Mouse (Mus musculus): Measurements from ENCODE around the gene Tsc22d1. TPM values are rescaled to one million over a fixed set of nuclear protein-coding genes. Genes with fewer than 3 reads are reported as not detected.

Gene Tsc22d1
- total RNA-seq, 2 experiments from 2014 or later, result 75.8 to 116 TPM

DNA sequence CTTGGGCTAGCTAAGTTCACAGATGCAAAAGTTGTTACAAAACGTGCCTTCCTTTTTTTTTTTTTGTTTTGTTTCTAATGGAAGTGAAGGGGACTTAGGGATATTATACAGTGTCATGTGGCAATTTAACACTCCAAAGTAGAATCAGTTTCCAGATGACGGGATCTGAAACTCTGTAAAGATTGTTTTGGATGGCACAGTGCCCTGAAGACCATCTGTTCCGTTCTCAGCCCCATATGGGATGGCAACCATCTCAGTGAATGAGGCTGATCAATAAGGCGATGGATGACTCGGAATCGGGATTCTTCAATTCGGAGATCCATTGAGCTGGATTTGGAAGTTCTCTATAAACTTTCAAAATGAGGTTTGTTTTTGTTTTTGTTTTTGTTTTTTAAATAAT, 17.6 kb downstream of the Tsc22d1 start:
- ATAC-seq (replicated peaks; ENCODE audit: low FRiP score, low TSS enrichment, poor library complexity, severe bottlenecking), result no peak

DNA sequence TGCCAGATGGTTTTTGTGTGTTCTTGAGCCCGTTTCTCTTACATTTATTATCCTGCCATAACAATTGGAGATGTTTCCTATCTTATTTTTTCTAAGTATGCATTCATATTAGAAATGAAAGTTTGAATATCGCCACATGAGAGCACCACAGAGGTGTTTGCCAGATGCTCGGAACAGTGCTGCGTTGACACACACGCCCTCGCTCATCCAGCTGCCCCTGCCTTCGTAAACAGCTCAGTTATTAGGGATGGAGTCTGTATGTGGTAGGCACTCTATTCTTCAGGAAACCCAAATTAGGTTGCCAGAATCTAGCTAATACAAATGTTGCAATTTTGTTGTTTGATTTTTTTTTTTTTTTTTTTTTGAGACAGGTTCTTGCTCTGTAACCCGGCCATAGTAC, 18.1 kb downstream of the Tsc22d1 start:
- ATAC-seq (replicated peaks; ENCODE audit: low FRiP score, low TSS enrichment, poor library complexity, severe bottlenecking), result no peak

DNA sequence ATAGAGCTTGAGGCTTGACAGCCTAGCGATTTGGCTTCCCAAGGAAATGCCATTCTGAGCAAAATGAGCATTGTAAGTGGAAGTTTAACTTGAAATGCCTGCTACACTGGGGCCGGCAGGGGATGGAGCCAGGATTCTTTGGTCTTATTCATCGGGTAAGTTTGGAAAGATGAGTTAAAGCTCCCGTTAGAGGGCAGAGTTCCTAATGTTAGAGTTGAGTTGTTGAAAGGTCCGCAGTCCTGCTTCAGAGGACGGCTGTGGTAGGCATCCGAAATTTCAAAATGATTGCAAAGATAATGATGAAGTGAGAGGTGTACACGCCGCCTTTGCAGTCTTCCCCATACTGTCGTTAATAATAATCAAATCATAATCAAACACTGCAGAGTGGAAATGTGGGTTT, 27.4 kb downstream of the Tsc22d1 start:
- no peak for ATAC-seq (replicated peaks; ENCODE audit: low FRiP score, low TSS enrichment, poor library complexity, severe bottlenecking)

DNA sequence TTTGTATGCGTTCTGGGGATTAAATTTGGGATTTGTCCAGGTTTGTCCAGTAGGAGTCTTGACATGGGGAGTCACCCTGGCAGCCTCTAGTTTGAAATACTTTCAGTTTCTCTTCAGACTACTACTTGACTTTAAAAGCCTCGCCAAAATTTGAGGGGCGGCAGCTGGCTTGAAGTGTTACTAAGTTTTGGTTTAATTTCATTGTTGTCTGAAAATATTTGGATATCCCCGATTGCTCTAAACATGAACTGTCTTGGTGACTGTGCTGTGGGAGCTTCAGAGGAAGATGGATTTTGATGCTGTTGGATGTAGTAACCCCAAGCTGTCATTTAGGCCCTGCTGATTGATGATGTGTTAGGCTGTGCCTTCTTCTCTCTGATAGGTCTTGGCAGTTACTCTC, 34.2 kb downstream of the Tsc22d1 start:
- no peak for ATAC-seq (replicated peaks; ENCODE audit: low FRiP score, low TSS enrichment, poor library complexity, severe bottlenecking)

DNA sequence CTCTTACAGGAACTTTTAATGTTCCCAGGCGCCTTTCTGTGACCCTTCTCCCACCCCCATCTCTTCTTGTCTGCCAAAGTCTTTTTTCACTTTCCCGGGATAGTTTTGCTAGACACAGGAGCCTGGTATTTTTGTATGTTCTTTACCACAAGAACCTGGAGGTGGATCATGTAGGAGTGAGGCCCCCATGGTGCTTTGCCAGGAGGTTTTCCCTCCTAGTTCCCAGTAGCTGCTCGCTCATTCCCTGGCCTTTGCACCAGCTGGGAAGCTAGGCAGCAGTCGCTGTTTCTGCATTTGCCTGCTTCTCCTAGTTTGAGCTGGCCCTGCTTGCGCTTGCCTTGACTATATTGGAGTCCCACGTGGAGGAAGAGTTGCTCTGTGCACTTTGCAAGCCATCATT, 36.2 kb downstream of the Tsc22d1 start:
- no peak for ATAC-seq (replicated peaks; ENCODE audit: low FRiP score, low TSS enrichment, poor library complexity, severe bottlenecking)

DNA sequence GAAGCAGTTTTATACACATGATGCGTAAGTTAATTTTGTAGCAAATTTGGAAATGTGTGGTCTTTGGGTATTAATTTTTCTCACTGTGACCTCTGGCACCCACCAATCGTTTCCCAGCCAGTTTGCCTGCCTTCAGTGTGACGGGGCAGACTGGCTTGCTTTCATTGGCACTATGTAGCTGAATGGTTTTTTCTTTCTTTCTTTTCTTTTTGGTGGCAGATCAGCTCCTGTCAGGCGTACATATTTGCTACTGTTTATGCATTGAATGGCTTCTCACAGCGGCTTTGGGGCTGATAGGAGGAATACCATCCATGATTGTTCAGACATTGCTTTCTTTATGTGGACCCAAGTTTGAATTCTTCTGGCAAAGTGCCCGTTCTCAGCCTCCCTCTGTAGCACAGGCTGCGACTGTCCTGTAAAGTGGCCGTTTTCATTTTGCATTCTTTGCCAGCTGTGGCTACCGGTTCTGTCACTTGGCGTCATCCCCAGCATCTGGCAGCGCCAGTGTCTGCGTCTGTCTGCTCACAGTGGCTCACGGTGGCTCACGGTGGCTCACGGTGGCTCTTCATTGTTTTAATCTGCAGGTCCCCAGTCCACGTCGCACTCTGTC, 38.1 kb downstream of the Tsc22d1 start:
- no peak for ATAC-seq (replicated peaks; ENCODE audit: low FRiP score, low TSS enrichment, poor library complexity, severe bottlenecking)

DNA sequence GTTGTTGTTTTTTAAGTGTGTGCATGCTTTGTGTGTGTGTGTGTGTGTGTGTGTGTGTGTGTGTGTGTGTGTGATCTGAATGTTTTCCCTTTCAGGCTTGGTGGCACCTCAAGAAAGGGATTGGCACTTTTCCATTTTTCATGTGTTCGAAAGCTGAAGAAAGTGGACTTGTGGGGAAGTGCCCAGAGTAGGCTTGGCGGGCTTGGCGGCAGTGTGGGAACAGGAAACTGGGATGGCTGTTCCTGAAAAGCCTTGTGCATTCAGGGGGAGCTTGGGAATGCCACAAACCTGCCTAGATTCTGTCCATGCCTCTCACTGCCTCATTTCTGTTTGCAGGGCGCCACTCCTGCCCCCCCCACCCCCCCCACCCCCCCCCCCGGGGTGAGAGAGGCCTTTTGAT, 39.9 kb downstream of the Tsc22d1 start:
- ATAC-seq (replicated peaks; ENCODE audit: low FRiP score, low TSS enrichment, poor library complexity, severe bottlenecking), result no peak

DNA sequence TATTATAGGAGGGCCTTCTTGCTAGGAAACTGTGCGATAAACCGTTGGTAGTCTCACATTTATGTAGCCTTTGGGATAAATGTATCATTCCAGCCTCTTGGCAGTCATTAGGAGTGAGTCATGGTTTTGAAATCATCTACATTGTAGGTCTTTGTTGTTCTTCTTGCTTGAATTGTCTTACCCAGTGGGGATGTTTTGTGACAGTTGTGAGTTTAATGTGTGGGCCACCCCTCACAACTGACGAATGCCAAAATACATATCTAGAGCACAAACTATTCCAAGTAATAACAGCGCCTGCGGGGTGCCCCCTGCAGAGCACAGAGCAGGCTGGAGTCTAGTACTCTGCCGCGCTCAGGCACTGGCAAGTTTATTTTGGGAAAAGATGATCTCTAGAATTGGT, 40.4 kb downstream of the Tsc22d1 start:
- ATAC-seq (replicated peaks; ENCODE audit: low FRiP score, low TSS enrichment, poor library complexity, severe bottlenecking), result no peak

DNA sequence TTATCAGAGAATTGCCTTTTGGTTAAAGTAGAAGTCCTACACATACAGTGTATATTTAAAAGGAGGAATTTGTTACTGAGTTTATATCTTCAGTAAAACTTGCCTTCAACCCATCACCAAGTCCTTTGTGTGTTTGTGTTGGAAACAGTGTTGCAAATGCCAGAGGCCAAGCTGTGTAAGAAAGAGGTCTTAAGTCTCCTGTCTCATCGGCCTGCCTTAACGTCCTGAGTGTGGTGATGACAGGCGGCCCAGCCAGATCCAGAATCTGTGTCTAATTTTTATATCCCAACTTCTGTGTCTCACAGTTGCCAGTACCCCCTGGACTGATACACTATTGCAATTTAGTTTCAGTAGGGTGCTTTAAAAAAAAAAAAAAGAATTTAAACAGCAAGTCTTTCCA, 42.9 kb downstream of the Tsc22d1 start:
- no peak for ATAC-seq (replicated peaks; ENCODE audit: low FRiP score, low TSS enrichment, poor library complexity, severe bottlenecking)

DNA sequence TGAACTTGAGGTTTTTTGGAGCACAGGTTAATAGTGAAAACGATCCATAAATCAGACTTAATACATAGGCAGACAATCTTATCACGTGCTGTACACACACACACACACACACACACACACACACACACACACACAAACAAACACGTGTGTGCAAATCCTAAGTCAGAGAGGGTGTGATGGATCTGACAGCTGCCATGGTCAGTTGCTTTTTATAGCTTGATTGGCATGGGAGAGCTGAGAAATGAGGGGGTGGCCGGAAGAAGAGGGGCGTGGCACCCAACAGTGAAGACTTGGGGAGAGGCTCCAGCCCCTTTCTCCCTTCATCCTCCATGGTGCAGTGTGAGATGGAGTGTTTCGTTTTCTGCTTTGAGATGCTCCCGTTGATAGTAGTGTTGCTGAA, 45.4 kb downstream of the Tsc22d1 start:
- ATAC-seq (replicated peaks; ENCODE audit: low FRiP score, low TSS enrichment, poor library complexity, severe bottlenecking), result no peak

DNA sequence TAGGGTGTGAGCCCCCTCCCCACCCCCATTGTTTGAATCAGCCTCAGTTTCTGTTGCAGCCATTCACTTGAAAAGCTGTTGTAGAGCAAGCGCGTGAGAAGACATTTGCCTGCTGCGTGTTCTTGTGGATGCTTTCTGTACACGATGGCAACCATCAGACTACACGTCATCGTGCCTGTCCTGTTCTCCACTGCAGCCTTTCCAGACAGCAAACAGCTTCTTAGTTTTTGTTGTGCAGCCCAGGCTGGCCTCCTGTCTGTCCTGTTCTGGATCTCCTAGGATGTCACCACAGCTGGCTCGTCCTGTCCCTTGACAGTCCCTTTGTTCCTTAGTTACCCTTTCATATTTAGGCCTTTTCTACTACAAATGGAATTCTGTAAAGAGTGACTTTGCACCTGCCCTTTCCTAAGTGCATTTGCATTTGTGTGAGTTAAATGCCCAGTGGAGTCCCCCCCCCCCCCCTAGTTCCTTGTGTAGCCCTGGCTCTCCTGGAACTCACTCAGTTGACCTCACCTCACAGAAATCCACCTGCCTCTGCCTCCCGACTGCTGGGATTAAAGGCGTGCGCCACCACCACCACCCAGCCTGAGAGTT, 46.5 kb downstream of the Tsc22d1 start:
- ATAC-seq (replicated peaks; ENCODE audit: low FRiP score, low TSS enrichment, poor library complexity, severe bottlenecking), result no peak

DNA sequence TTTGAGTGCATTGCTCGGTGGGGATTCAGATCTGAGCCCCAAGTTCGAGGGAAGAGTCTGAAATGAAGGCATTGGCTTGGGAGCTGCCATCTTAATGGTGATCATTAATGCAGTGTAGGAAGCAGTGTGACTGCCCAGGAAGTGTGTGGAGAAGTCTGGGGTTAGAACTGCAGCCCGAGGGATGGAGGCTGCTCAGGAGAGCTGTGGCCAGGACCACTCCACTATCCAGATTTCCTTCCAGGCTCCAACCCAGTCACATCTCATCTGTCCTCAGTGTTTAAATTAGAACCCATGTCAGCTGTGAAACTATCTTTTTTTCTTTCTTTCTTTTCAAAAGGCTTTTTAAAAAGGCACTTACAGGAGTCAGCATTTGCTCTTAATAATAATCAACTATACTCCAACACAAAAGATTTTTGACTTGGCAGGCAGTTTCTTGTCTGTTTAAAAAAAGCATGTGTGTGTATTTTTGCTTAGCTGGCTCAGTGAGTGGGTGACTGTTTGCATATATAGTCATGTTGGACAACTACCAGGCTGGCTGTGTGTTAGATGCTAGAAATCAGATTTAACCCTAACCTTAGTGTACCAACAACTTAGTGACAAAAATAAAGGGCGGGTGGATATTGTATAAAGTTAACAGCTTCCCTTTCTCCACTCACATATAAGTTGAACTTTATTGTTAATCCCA, 48.8 kb downstream of the Tsc22d1 start:
- ATAC-seq (replicated peaks; ENCODE audit: low FRiP score, low TSS enrichment, poor library complexity, severe bottlenecking), result no peak

DNA sequence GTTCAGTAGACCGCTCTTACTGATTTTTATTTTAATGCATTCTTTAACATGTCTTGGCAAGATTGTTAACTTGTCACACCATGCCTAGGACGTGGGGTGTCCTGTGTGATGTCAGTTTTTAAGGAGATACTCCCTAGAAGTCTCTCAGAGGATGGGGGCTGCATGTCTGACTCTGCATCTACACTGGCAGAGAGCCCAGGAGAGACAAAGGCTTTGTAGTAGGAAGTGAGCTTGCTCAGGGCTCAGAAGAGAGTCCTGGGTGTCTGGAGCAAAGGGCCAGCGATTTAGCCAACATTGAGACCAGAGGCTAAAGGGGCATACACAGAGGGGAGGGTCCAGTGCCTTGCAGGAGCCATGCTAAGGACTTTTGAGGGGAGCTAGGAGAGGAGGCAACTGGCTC, 50.2 kb downstream of the Tsc22d1 start:
- no peak for ATAC-seq (replicated peaks; ENCODE audit: low FRiP score, low TSS enrichment, poor library complexity, severe bottlenecking)

DNA sequence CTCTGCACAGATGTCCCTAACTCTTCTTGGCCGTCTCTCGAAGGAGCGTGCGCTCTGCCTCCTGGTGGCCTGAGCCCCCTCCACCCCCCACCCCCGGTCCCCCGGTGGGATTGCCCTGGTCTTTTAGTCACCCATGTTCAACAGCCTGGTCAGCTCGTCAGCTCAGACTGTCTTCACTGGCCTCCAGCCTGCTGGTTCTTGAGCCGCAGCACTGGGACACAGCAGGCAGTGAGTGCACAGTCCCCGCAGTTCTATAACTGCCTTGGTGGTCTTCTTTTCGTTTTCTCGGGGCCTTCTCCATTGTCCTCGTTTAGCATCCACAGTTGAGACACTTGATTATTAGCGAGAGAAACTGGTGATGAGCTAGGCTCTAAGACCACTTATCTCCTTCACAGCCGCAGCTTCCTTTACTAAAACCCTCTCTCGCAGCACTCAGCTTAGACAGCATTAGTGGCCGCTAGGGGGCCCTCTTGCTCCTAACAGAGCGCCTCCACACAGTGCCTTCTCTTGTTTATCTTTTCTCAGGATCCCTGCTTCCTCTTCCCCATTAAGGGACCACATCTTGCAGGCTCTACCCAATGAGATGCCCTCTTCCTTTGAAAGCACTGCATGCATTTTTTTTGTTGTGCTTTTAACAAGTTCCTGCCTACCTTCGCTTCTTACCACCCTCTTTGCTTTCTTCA, 52.0 kb downstream of the Tsc22d1 start:
- ATAC-seq (replicated peaks; ENCODE audit: low FRiP score, low TSS enrichment, poor library complexity, severe bottlenecking), result peak; percentile 87

DNA sequence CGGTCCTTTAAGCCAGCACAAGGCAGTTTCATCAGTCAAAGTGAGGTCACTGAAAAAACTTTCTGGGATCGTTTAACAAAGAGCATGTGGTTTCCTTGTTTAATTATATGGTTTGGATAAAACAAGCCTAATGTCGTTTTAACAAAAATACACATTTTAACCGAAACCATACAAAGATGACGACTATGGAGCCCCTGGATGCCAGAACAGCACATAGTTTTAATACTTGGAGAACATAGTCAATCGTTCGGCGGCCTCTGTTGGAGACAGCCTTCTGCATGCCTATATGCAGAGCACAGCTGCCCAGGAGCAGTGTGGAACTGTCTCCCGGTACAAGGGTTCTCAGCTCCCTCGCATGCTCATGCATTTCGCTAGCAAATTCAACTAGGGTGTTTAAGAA, 53.2 kb downstream of the Tsc22d1 start:
- no peak for ATAC-seq (replicated peaks; ENCODE audit: low FRiP score, low TSS enrichment, poor library complexity, severe bottlenecking)

DNA sequence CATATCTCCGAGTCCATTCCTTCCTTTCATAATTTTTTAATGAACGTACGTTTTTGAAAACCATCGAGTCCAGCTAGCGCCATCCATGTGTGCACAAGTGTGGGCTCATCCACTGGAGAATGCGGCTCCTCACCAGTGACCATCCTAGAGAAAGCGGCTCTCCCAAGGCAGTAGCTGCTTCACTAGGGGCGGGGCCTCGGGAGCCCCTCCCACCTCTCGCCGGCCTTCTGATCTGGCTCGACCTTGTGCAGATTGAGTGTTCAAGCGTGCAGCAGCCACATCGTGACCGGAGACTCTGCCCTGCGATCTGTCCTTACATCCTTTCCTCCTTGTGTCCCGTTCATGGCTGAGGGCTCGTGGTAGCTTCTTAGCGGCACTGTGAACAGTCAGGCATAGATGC, 56.5 kb downstream of the Tsc22d1 start:
- no peak for ATAC-seq (replicated peaks; ENCODE audit: low FRiP score, low TSS enrichment, poor library complexity, severe bottlenecking)

DNA sequence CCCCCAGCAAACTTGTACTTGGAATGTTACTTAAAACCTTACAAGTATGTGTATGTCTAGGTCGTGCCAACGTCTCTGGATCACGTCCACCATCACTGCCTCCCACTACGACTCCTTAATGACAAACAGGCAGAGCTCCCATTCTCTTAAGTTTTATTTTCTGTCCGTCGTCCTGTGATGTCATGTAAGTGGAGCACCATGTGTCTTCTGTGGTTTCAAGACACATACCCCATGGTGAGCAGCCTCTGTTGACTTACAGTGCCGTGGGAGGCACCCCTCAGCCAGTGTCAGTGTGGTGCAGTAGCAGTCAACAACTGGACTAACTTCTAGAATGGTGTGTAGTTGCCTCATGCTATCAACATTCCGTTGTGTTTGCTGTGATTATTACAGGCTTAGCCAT, 57.7 kb downstream of the Tsc22d1 start:
- no peak for ATAC-seq (replicated peaks; ENCODE audit: low FRiP score, low TSS enrichment, poor library complexity, severe bottlenecking)

DNA sequence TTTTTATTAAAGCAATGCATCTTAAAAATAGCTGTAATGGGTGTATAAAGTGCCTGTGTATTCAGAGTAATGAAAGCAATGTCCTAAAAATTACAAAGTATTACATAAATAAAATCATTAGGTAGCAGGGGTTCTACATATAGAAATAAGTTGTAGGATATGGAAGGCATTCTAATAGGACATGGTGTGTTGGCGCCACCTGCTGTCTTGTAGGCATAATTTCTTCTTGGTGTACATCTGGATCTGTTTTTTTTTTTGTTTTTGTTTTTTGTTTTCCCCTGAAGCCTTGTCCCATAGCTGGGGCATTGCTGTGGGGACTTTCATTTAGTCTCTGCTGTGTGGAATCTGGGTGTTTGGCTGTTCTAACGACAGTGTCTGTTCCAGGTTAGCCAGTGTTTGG, 58.6 kb downstream of the Tsc22d1 start:
- ATAC-seq (replicated peaks; ENCODE audit: low FRiP score, low TSS enrichment, poor library complexity, severe bottlenecking), result peak; percentile 73

DNA sequence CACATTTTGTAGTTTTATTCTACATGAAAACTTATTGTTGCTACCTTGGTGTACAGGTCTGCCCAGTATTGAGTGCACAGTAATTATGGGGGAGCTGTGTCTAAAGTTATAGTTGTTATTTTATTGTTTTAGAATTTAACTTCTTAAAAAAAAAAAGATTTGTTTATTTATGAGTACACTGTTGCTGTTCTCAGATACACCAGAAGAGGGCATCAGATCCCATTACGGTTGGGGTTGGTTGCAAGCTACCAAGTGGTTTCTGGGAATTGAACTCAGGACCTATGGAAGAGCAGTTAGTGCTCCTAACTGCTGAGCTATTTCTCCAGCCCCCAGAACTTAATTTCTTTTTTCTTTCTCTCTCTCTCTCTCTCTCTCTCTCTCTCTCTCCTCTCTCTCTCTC, 59.4 kb downstream of the Tsc22d1 start:
- no peak for ATAC-seq (replicated peaks; ENCODE audit: low FRiP score, low TSS enrichment, poor library complexity, severe bottlenecking)

DNA sequence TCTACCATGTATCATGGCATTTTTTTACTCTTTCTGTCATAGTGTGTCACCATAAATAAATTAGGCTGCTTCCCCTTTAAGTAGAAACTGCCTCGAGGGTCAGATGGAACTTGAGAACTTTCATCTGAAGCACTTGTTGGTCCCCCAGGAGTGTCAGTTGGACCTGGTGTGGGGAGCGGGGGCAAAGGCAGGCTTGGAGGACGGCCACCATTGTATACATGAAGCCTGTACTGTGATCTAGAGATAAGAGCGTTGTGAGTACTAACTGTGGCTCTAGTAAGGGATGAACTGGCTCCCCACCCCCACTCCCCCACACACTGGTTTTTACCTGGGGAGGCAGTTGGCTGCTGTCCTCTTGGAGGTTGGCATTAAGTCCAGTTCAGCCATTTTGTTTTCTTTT, 62.0 kb downstream of the Tsc22d1 start:
- ATAC-seq (replicated peaks; ENCODE audit: low FRiP score, low TSS enrichment, poor library complexity, severe bottlenecking), result peak; percentile 62

DNA sequence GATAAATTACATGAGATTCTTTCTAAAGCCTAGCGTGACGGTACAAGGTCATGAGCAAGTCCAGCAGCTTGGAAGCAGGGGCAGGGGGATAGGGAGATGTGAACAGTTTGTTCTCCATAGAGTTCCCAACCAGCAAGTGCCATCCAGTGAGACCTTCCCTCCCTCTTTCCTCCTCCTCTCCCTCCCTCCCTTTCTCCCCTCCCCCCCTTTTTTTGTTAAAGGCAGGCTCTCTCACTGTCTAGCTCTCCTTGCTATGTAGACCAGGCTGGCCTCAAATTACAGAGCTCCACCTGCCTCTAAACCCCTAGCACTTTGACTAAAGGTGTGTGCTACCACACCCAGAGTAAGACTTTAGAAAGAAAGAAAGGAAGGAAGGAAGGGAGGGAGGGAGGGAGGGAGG, 63.3 kb downstream of the Tsc22d1 start:
- ATAC-seq (replicated peaks; ENCODE audit: low FRiP score, low TSS enrichment, poor library complexity, severe bottlenecking), result no peak

All from megakaryocyte-erythroid progenitor cell, adult 5-6 weeks (primary cell).